Comparison of ENCODE assay signal across 10 mouse cellular contexts in genomic region chr17:86254285-86254684, GRCm38 (mm10).
DNase-seq lines count a peak whose midpoint lies in the region; ATAC-seq and TF ChIP-seq lines count a peak whose summit lies in the region.
"Had no signal": no experiment of that assay in that cellular context is flagged by ENCODE, and none has a peak within 500 bp of the region (broad histone marks: within the 10 kb centered on the region; RNA-seq: fewer than 3 reads in every experiment).

No protein-coding gene starts in this region.

- DNase-seq in hindbrain, embryonic 14.5 days (ENCODE audit: low spot score): peak; percentile 76
- no peak for DNase-seq in hindbrain, embryonic 11.5 days (ENCODE audit: low spot score)
- peak; percentile 66 for DNase-seq in NIH3T3 (ENCODE audit: low read depth)
- DNase-seq in cerebellum, postnatal 36 days: peak; percentile 84 to 85
- peak; percentile 75 to 89 for DNase-seq in left cerebral cortex, postnatal 10 days (ENCODE audit: extremely low spot score in 1 of 2, low spot score in 2 of 2)
- DNase-seq in B cell, adult 2 months: no peak
- DNase-seq in lung, postnatal 0 days (ENCODE audit: low spot score): no peak

- H3K27me3 ChIP-seq in hindbrain, embryonic 14.5 days (ENCODE audit: control insufficient read depth, insufficient read depth, low read length): no peaks in the 10 kb centered on the region
- no peaks in the 10 kb centered on the region for H3K27me3 ChIP-seq in hindbrain, embryonic 11.5 days (ENCODE audit: control insufficient read depth, insufficient read depth, low read length)
- no peaks in the 10 kb centered on the region for H3K27me3 ChIP-seq in heart, embryonic 15.5 days
- H3K27me3 ChIP-seq in lung, postnatal 0 days (replicated peaks; ENCODE audit: insufficient read depth, low read length): no peaks in the 10 kb centered on the region
- H3K27me3 ChIP-seq: embryonic facial prominence, embryonic 12.5 days; lung, embryonic 15.5 days had no signal

- no peak for TF ChIP-seq EP300 in lung, postnatal 0 days (IDR thresholded peaks at IDR 0.05)

- H3K27ac ChIP-seq in hindbrain, embryonic 14.5 days: peak overlapping the region; percentile 21; the same call in 1 of the 2 replicates
- no peak overlapping the region for H3K27ac ChIP-seq in hindbrain, embryonic 11.5 days (ENCODE audit: low read depth, low read length)
- no peak overlapping the region; the same call in 1 of the 2 replicates for H3K27ac ChIP-seq in heart, embryonic 15.5 days
- H3K27ac ChIP-seq in lung, postnatal 0 days (ENCODE audit: low read length): no peak overlapping the region
- H3K27ac ChIP-seq: embryonic facial prominence, embryonic 12.5 days; lung, embryonic 15.5 days had no signal

- H3K4me1 ChIP-seq in hindbrain, embryonic 14.5 days (replicated peaks; ENCODE audit: control insufficient read depth, insufficient read depth, low read length): peaks cover 6% of the 10 kb centered on the region; the same call in 1 of the 2 replicates
- no peaks in the 10 kb centered on the region for H3K4me1 ChIP-seq in hindbrain, embryonic 11.5 days (replicated peaks; ENCODE audit: control insufficient read depth, insufficient read depth, low read length)
- H3K4me1 ChIP-seq in heart, embryonic 15.5 days (replicated peaks): peaks cover 21% of the 10 kb centered on the region
- H3K4me1 ChIP-seq in lung, postnatal 0 days (ENCODE audit: insufficient read depth, low read depth, low read length): no peaks in the 10 kb centered on the region; the same call in 1 of the 2 replicates

- no peaks in the 10 kb centered on the region for H3K9me3 ChIP-seq in hindbrain, embryonic 14.5 days (ENCODE audit: control insufficient read depth, low read length)
- no peaks in the 10 kb centered on the region for H3K9me3 ChIP-seq in hindbrain, embryonic 11.5 days (ENCODE audit: control insufficient read depth, low read length)
- H3K9me3 ChIP-seq in heart, embryonic 15.5 days (replicated peaks): no peaks in the 10 kb centered on the region
- H3K9me3 ChIP-seq in lung, postnatal 0 days (ENCODE audit: low read length): no peaks in the 10 kb centered on the region
- H3K9me3 ChIP-seq: embryonic facial prominence, embryonic 12.5 days had no signal

- WGBS in hindbrain, embryonic 14.5 days: 77% methylated on average over 8 of the region's 8 CpGs
- 95% methylated on average over 8 of the region's 8 CpGs for WGBS in hindbrain, embryonic 11.5 days
- WGBS in heart, embryonic 15.5 days: 62% methylated on average over 8 of the region's 8 CpGs
- WGBS in lung, postnatal 0 days: 80% methylated on average over 8 of the region's 8 CpGs

- no peak overlapping the region for H3K4me3 ChIP-seq in hindbrain, embryonic 14.5 days (replicated peaks; ENCODE audit: low read length)
- H3K4me3 ChIP-seq in hindbrain, embryonic 11.5 days (ENCODE audit: low read depth, low read length): no peak overlapping the region
- no peak overlapping the region for H3K4me3 ChIP-seq in heart, embryonic 15.5 days
- no peak overlapping the region for H3K4me3 ChIP-seq in lung, postnatal 0 days (ENCODE audit: low read depth, low read length)
- H3K4me3 ChIP-seq: embryonic facial prominence, embryonic 12.5 days; lung, embryonic 15.5 days had no signal

- H3K36me3 ChIP-seq in hindbrain, embryonic 14.5 days (replicated peaks; ENCODE audit: control insufficient read depth, insufficient read depth): no peaks in the 10 kb centered on the region
- no peaks in the 10 kb centered on the region for H3K36me3 ChIP-seq in hindbrain, embryonic 11.5 days (ENCODE audit: control insufficient read depth, insufficient read depth, low read length)
- H3K36me3 ChIP-seq in heart, embryonic 15.5 days: no peaks in the 10 kb centered on the region
- no peaks in the 10 kb centered on the region for H3K36me3 ChIP-seq in lung, postnatal 0 days (ENCODE audit: insufficient read depth, low read length)
- H3K36me3 ChIP-seq: embryonic facial prominence, embryonic 12.5 days had no signal

- no peak for TF ChIP-seq CTCF in lung, postnatal 0 days (IDR thresholded peaks at IDR 0.05)

- peak; percentile 88 for ATAC-seq in hindbrain, embryonic 14.5 days (ENCODE audit: low FRiP score)
- ATAC-seq in hindbrain, embryonic 11.5 days (ENCODE audit: low FRiP score): no peak
- peak; percentile 81 for ATAC-seq in heart, embryonic 15.5 days (replicated peaks; ENCODE audit: insufficient number of reproducible peaks, insufficient read depth, low FRiP score, low read depth)
- ATAC-seq in lung, postnatal 0 days: no peak

- H3K4me2 ChIP-seq in hindbrain, embryonic 14.5 days (replicated peaks): no peak overlapping the region
- no peak overlapping the region for H3K4me2 ChIP-seq in hindbrain, embryonic 11.5 days (replicated peaks; ENCODE audit: low read depth, low read length)
- no peak overlapping the region for H3K4me2 ChIP-seq in heart, embryonic 15.5 days
- no peak overlapping the region for H3K4me2 ChIP-seq in lung, postnatal 0 days (replicated peaks; ENCODE audit: low read depth, low read length)
- H3K4me2 ChIP-seq: embryonic facial prominence, embryonic 12.5 days; lung, embryonic 15.5 days had no signal

- no peak overlapping the region for H3K9ac ChIP-seq in hindbrain, embryonic 14.5 days
- no peak overlapping the region for H3K9ac ChIP-seq in hindbrain, embryonic 11.5 days (ENCODE audit: low read depth, low read length)
- no peak overlapping the region for H3K9ac ChIP-seq in heart, embryonic 15.5 days
- no peak overlapping the region for H3K9ac ChIP-seq in lung, postnatal 0 days (replicated peaks; ENCODE audit: low read depth)
- H3K9ac ChIP-seq: embryonic facial prominence, embryonic 12.5 days; lung, embryonic 15.5 days had no signal

- intact Hi-C loops in left cerebral cortex, postnatal 10 days (cut with DNase I): loop anchor here (5.0 kb wide), 3 partner anchors 43 to 188 kb away; partner anchors contain the start of gene Prkce

Comparison
In these comparisons a context has a peak if more than half of its experiments do, and no peak if none do; other contexts are left out.
1. ATAC-seq: peak in hindbrain, embryonic 14.5 days (single experiment) and heart, embryonic 15.5 days (single experiment); none in hindbrain, embryonic 11.5 days (single experiment) and lung, postnatal 0 days (single experiment).
2. DNase-seq: peak in hindbrain, embryonic 14.5 days (single experiment), NIH3T3 (single experiment), cerebellum, postnatal 36 days (2 of 2) and left cerebral cortex, postnatal 10 days (2 of 2); none in hindbrain, embryonic 11.5 days (single experiment), B cell, adult 2 months (0 of 2) and lung, postnatal 0 days (single experiment).